Mouse (Mus musculus): ENCODE data around the gene Uggt2.
"Not testable (repeated sequence)": the region's sequence is repeated elsewhere in the genome, so short reads cannot be mapped to it uniquely, and the experiment has no call there.

DNA sequence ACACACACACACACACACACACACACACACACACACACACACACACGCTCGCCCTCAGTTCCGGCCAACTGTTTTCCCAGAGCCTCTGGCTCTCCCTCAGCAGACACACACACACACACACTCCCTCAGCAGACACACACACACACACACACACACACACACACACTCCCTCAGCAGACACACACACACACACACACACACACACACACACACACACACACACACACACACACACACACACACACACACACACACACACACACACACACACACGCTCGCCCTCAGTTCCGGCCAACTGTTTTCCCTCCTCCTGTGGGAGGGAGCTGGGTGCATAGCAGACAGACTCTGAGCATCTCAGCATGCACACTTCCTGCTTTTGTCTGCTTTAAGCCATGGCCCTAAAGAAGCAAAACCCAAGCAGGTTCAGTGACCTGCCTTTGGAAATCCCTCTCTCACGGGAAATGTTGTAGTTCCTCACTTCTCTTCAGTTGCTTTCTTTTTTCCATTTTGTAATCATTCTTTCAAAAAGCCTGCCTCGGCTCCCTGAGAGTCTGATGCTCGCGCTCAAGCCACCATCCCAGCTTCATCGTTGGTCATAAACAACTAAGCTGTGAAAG, 116.7 kb downstream of the Uggt2 start:
- TF ChIP-seq CTCF (IDR thresholded peaks at IDR 0.05; ENCODE audit: borderline replicate concordance, insufficient read depth, low read length); POLR2A (IDR thresholded peaks at IDR 0.05; ENCODE audit: low read depth, low read length): not testable (repeated sequence)
